Mouse (Mus musculus) hindbrain, postnatal 0 days (tissue): Measurements from ENCODE around the gene Dpm1. TPM values are rescaled to one million over a fixed set of nuclear protein-coding genes. Genes with fewer than 3 reads are reported as not detected.
A peak's percentile ranks its signal among the peaks of the same experiment; 100 is the strongest.

Experiments
- ATAC-seq: fragments of 200-750 bp; cut with Nextera tagmentation; 2 replicates; pipeline ENCODE4 v1.8.0; 2017; ENCODE audit warnings: mild to moderate bottlenecking, moderate TSS enrichment, moderate library complexity
- DNase-seq: peaks from one replicate; pipeline ENCODE4 v3.0.0-alpha.2; 2015; ENCODE audit warnings: low spot score
- H3K27ac ChIP-seq: fragments of 300-500 bp; sonication (generic); 2 replicates; pipeline ENCODE4 v1.5.1; 2014; ENCODE audit warnings: mild to moderate bottlenecking
- H3K27me3 ChIP-seq: fragments of 300-500 bp; sonication (generic); 2 replicates; pipeline ENCODE4 v1.6.1; 2014; ENCODE audit warnings: low read length, mixed read lengths; ENCODE audit not compliant: insufficient read depth
- H3K36me3 ChIP-seq: fragments of 300-500 bp; sonication (generic); 2 replicates; pipeline ENCODE4 v1.6.1; 2014; ENCODE audit warnings: low read length, mixed read lengths; ENCODE audit not compliant: insufficient read depth
- H3K4me1 ChIP-seq: fragments of 300-500 bp; sonication (generic); 2 replicates; pipeline ENCODE4 v1.6.1; 2014; ENCODE audit warnings: antibody characterized with exemption, low read length, mixed read lengths; ENCODE audit not compliant: insufficient read depth
- H3K4me2 ChIP-seq: fragments of 300-500 bp; sonication (generic); 2 replicates; pipeline ENCODE4 v1.6.1; 2014; ENCODE audit warnings: low read depth, mild to moderate bottlenecking, low read length, moderate library complexity, mixed read lengths
- H3K4me3 ChIP-seq: fragments of 300-500 bp; sonication (generic); 2 replicates; pipeline ENCODE4 v1.5.1; 2014; ENCODE audit warnings: low read length
- H3K9ac ChIP-seq: fragments of 300-500 bp; sonication (generic); replicated peaks from 2 replicates; pipeline ENCODE4 v1.6.1; 2014; ENCODE audit warnings: mild to moderate bottlenecking, low read length, moderate library complexity, mixed read lengths
- H3K9me3 ChIP-seq: fragments of 300-500 bp; sonication (generic); 2 replicates; pipeline ENCODE4 v1.6.1; 2016; ENCODE audit warnings: low read length, mixed read lengths
- CTCF ChIP-seq: IDR thresholded peaks from 2 replicates; pipeline ENCODE4 v1.5.1; 2016; ENCODE audit warnings: antibody characterized with exemption, control low read depth, low read depth
- WGBS: fragments of 180-500 bp; shearing (Covaris S2); extraction: QIAGEN DNeasy Blood & Tissue Kit; methylation state at CpG from one replicate; pipeline ENCODE4 v1.1.7; 2014; 5-methylcytosine and 5-hydroxymethylcytosine counted together
- polyA plus RNA-seq: library from polyadenylated mRNA; unstranded; fragments of >200 nt; fragmentation: Nextera tagmentation; extraction: Ambion mirVana; gene quantifications from 2 replicates; pipeline ENCODE4 v1.2.1, GENCODE M21; 2015
- total RNA-seq: library from RNA; depleted of rRNA; stranded (reverse); fragments of >200 nt; gene quantifications from 2 replicates; pipeline ENCODE4 v1.2.3, GENCODE M21; 2014

Dpm1 gene
- total and polyA plus RNA-seq, 2 experiments from 2014 or later, result 82.9 to 99.2 TPM

GRCm38 (mm10) chr2:168257188-168257587 lies 26.8 kb upstream of the Dpm1 start:
- H3K27ac ChIP-seq, result no peak overlapping the region
- no peak overlapping the region for H3K4me2 ChIP-seq
- no peak for DNase-seq
- no peak for TF ChIP-seq CTCF
- WGBS, result 94% methylated on average over 4 of the region's 4 CpGs
- H3K9me3 ChIP-seq, result no peaks in the 10 kb centered on the region
- H3K4me3 ChIP-seq, result no peak overlapping the region
- no peaks in the 10 kb centered on the region for H3K4me1 ChIP-seq
- no peaks in the 10 kb centered on the region for H3K27me3 ChIP-seq
- no peak for ATAC-seq
- no peak overlapping the region for H3K9ac ChIP-seq
- no peaks in the 10 kb centered on the region for H3K36me3 ChIP-seq

- H3K9ac ChIP-seq, result no peak overlapping the region
- no peak overlapping the region for H3K4me3 ChIP-seq
- WGBS, result 79% methylated on average over 3 of the region's 3 CpGs
- DNase-seq (no peak), ATAC-seq (no peak)
- no peak for TF ChIP-seq CTCF
- H3K4me1 ChIP-seq, result no peaks in the 10 kb centered on the region
- H3K36me3 ChIP-seq, result no peaks in the 10 kb centered on the region
- H3K27ac ChIP-seq, result no peak overlapping the region
- H3K9me3 ChIP-seq, result no peaks in the 10 kb centered on the region
- H3K4me2 ChIP-seq, result no peak overlapping the region
- no peaks in the 10 kb centered on the region for H3K27me3 ChIP-seq
Observed at GRCm38 (mm10) chr2:168256506-168256905, 26.1 kb upstream of the Dpm1 start.

GRCm38 (mm10) chr2:168253822-168254221 lies 23.4 kb upstream of the Dpm1 start:
- H3K27me3 ChIP-seq, result no peaks in the 10 kb centered on the region
- TF ChIP-seq CTCF, result peak; percentile 20; the same call in 1 of the 2 replicates
- H3K36me3 ChIP-seq, result no peaks in the 10 kb centered on the region
- H3K27ac ChIP-seq, result no peak overlapping the region
- ATAC-seq (no peak), DNase-seq (peak; percentile 74)
- H3K9me3 ChIP-seq, result no peaks in the 10 kb centered on the region
- no peak overlapping the region for H3K4me2 ChIP-seq
- no peaks in the 10 kb centered on the region for H3K4me1 ChIP-seq
- no peak overlapping the region for H3K9ac ChIP-seq
- no peak overlapping the region for H3K4me3 ChIP-seq
- WGBS, result 42% methylated on average over 7 of the region's 7 CpGs

GRCm38 (mm10) chr2:168252639-168253292 lies 22.4 kb upstream of the Dpm1 start:
- Histone ChIP-seq H3K36me3 (no peaks in the 10 kb centered on the region), H3K9me3 (no peaks in the 10 kb centered on the region), H3K4me2 (no peak overlapping the region), H3K27me3 (no peaks in the 10 kb centered on the region), H3K27ac (no peak overlapping the region), H3K4me3 (no peak overlapping the region), H3K9ac (no peak overlapping the region), H3K4me1 (no peaks in the 10 kb centered on the region)
- 13% methylated on average over 16 of the region's 16 CpGs for WGBS
- ATAC-seq (no peak), DNase-seq (peak; percentile 75)
- TF ChIP-seq CTCF, result peak; percentile 80

GRCm38 (mm10) chr2:168250270-168250669 lies 19.9 kb upstream of the Dpm1 start:
- peak; percentile 97 for TF ChIP-seq CTCF
- Histone ChIP-seq H3K36me3 (no peaks in the 10 kb centered on the region), H3K9ac (no peak overlapping the region), H3K9me3 (no peaks in the 10 kb centered on the region), H3K27ac (no peak overlapping the region), H3K4me3 (no peak overlapping the region), H3K4me2 (no peak overlapping the region), H3K27me3 (no peaks in the 10 kb centered on the region), H3K4me1 (no peaks in the 10 kb centered on the region)
- WGBS, result 12% methylated on average over 8 of the region's 8 CpGs
- peak; percentile 35; the same call in 1 of the 2 replicates for ATAC-seq
- DNase-seq, result peak; percentile 91

GRCm38 (mm10) chr2:168248856-168249245 lies 18.5 kb upstream of the Dpm1 start:
- H3K4me3 ChIP-seq, result no peak overlapping the region
- WGBS, result 26% methylated on average over 2 of the region's 2 CpGs
- DNase-seq (peak; percentile 76), ATAC-seq (peak; percentile 68)
- H3K27ac ChIP-seq, result no peak overlapping the region
- H3K4me1 ChIP-seq, result no peaks in the 10 kb centered on the region
- no peak overlapping the region for H3K9ac ChIP-seq
- H3K27me3 ChIP-seq, result no peaks in the 10 kb centered on the region
- no peaks in the 10 kb centered on the region for H3K36me3 ChIP-seq
- TF ChIP-seq CTCF, result peak; percentile 59
- no peak overlapping the region for H3K4me2 ChIP-seq
- no peaks in the 10 kb centered on the region for H3K9me3 ChIP-seq

- DNase-seq, result peak; percentile 79
- Histone ChIP-seq H3K4me2 (no peak overlapping the region), H3K9ac (no peak overlapping the region), H3K9me3 (no peaks in the 10 kb centered on the region), H3K27me3 (no peaks in the 10 kb centered on the region), H3K36me3 (no peaks in the 10 kb centered on the region), H3K27ac (peak overlapping the region; percentile 17; the same call in 1 of the 2 replicates), H3K4me3 (no peak overlapping the region), H3K4me1 (no peaks in the 10 kb centered on the region)
- no peak for TF ChIP-seq CTCF
- WGBS, result 44% methylated on average over 8 of the region's 8 CpGs
- peak; percentile 83 for ATAC-seq
Observed at GRCm38 (mm10) chr2:168248167-168248855, 17.9 kb upstream of the Dpm1 start.
